Comparison of ENCODE assay signal across 23 mouse cellular contexts in genomic region chr4:57514003-57514937, GRCm38 (mm10). TPM values are rescaled to one million over a fixed set of nuclear protein-coding genes. Genes with fewer than 3 reads are reported as not detected.
DNase-seq lines count a peak whose midpoint lies in the region; ATAC-seq and TF ChIP-seq lines count a peak whose summit lies in the region.
"Had no signal": no experiment of that assay in that cellular context is flagged by ENCODE, and none has a peak within 500 bp of the region (broad histone marks: within the 10 kb centered on the region; RNA-seq: fewer than 3 reads in every experiment).

No protein-coding gene starts in this region.

- no peaks in the 10 kb centered on the region for H3K36me3 ChIP-seq in heart, embryonic 10.5 days
- no peaks in the 10 kb centered on the region for H3K36me3 ChIP-seq in lung, embryonic 15.5 days
- no peaks in the 10 kb centered on the region for H3K36me3 ChIP-seq in embryonic facial prominence, embryonic 10.5 days (replicated peaks)
- no peaks in the 10 kb centered on the region for H3K36me3 ChIP-seq in forebrain, embryonic 13.5 days (ENCODE audit: poor library complexity, severe bottlenecking)
- H3K36me3 ChIP-seq: embryonic facial prominence, embryonic 12.5 days; heart, embryonic 12.5 days; limb, embryonic 12.5 days; liver, embryonic 13.5 days; midbrain, embryonic 12.5 days; neural tube, embryonic 12.5 days had no signal

- H3K9me3 ChIP-seq in heart, embryonic 10.5 days, result no peaks in the 10 kb centered on the region
- H3K9me3 ChIP-seq in lung, embryonic 15.5 days, result no peaks in the 10 kb centered on the region
- no peaks in the 10 kb centered on the region for H3K9me3 ChIP-seq in embryonic facial prominence, embryonic 10.5 days
- no peaks in the 10 kb centered on the region for H3K9me3 ChIP-seq in forebrain, embryonic 13.5 days (replicated peaks)
- H3K9me3 ChIP-seq: embryonic facial prominence, embryonic 12.5 days; heart, embryonic 12.5 days; limb, embryonic 12.5 days; liver, embryonic 13.5 days; midbrain, embryonic 12.5 days; neural tube, embryonic 12.5 days had no signal

- WGBS in heart, embryonic 10.5 days, result 90% methylated on average over 31 of the region's 31 CpGs
- WGBS in lung, embryonic 15.5 days, result 67% methylated on average over 31 of the region's 31 CpGs
- 75% methylated on average over 31 of the region's 31 CpGs for WGBS in lung, adult 2 months
- WGBS in embryonic facial prominence, embryonic 10.5 days, result 87% methylated on average over 31 of the region's 31 CpGs
- WGBS in forebrain, embryonic 13.5 days, result 87% methylated on average over 31 of the region's 31 CpGs

- H3K4me1 ChIP-seq in heart, embryonic 10.5 days, result peaks cover 6% of the 10 kb centered on the region; the same call in 1 of the 2 replicates
- no peaks in the 10 kb centered on the region for H3K4me1 ChIP-seq in lung, embryonic 15.5 days
- H3K4me1 ChIP-seq in lung, adult 2 months (ENCODE audit: control insufficient read depth, insufficient read depth, low read length), result no peaks in the 10 kb centered on the region; the same call in 1 of the 2 replicates
- H3K4me1 ChIP-seq in embryonic facial prominence, embryonic 10.5 days, result peaks cover 6% of the 10 kb centered on the region; the same call in 1 of the 2 replicates
- no peaks in the 10 kb centered on the region for H3K4me1 ChIP-seq in forebrain, embryonic 13.5 days
- H3K4me1 ChIP-seq: liver, embryonic 13.5 days; midbrain, embryonic 12.5 days; neural tube, embryonic 12.5 days had no signal

- no peaks in the 10 kb centered on the region for H3K27me3 ChIP-seq in heart, embryonic 10.5 days (ENCODE audit: insufficient read depth, poor library complexity, severe bottlenecking)
- H3K27me3 ChIP-seq in lung, embryonic 15.5 days, result no peaks in the 10 kb centered on the region
- no peaks in the 10 kb centered on the region for H3K27me3 ChIP-seq in embryonic facial prominence, embryonic 10.5 days (replicated peaks; ENCODE audit: low read depth, poor library complexity, severe bottlenecking)
- H3K27me3 ChIP-seq in forebrain, embryonic 13.5 days, result no peaks in the 10 kb centered on the region
- H3K27me3 ChIP-seq: CH12.LX; embryonic facial prominence, embryonic 12.5 days; heart, embryonic 12.5 days; limb, embryonic 12.5 days; liver, embryonic 13.5 days; midbrain, embryonic 12.5 days; neural tube, embryonic 12.5 days had no signal

- TF ChIP-seq POLR2A in lung, adult 2 months (IDR thresholded peaks at IDR 0.05; ENCODE audit: borderline replicate concordance, extremely low read depth, low read depth, low read length), result no peak

- ATAC-seq in lung, embryonic 15.5 days (ENCODE audit: borderline replicate concordance, extremely low read depth, low FRiP score, low TSS enrichment), result 0 out of 2 replicates have a peak, but pooled peaks have one; percentile 49
- ATAC-seq in forebrain, embryonic 13.5 days, result no peak
- ATAC-seq: forebrain, postnatal 0 days had no signal

- no peak overlapping the region for H3K4me2 ChIP-seq in lung, embryonic 15.5 days
- H3K4me2 ChIP-seq in forebrain, embryonic 13.5 days, result no peak overlapping the region
- H3K4me2 ChIP-seq: embryonic facial prominence, embryonic 12.5 days; heart, embryonic 12.5 days; hindbrain, embryonic 14.5 days; limb, embryonic 12.5 days; liver, embryonic 13.5 days; midbrain, embryonic 12.5 days; neural tube, embryonic 12.5 days had no signal

- 0 out of 2 replicates have a peak overlapping the region, but pooled peaks have one; percentile 6 for H3K27ac ChIP-seq in heart, embryonic 10.5 days
- no peak overlapping the region for H3K27ac ChIP-seq in lung, embryonic 15.5 days
- H3K27ac ChIP-seq in embryonic facial prominence, embryonic 10.5 days (replicated peaks), result 0 out of 2 replicates have a peak overlapping the region, but pooled peaks have one; percentile 14
- no peak overlapping the region for H3K27ac ChIP-seq in forebrain, embryonic 13.5 days
- H3K27ac ChIP-seq: embryonic facial prominence, embryonic 12.5 days; hindbrain, embryonic 14.5 days; limb, embryonic 12.5 days; liver, embryonic 13.5 days; midbrain, embryonic 12.5 days; neural tube, embryonic 12.5 days had no signal

- TF ChIP-seq CTCF in lung, adult 2 months (IDR thresholded peaks at IDR 0.05; ENCODE audit: insufficient read depth, low read length), result no peak

- H3K4me3 ChIP-seq in heart, embryonic 10.5 days, result no peak overlapping the region
- H3K4me3 ChIP-seq in lung, embryonic 15.5 days, result no peak overlapping the region
- H3K4me3 ChIP-seq in lung, adult 2 months (replicated peaks; ENCODE audit: extremely low read depth, low read depth, low read length), result no peak overlapping the region
- H3K4me3 ChIP-seq in embryonic facial prominence, embryonic 10.5 days, result no peak overlapping the region
- H3K4me3 ChIP-seq in forebrain, embryonic 13.5 days, result no peak overlapping the region
- H3K4me3 ChIP-seq: embryonic facial prominence, embryonic 12.5 days; erythroblast, embryonic 14.5 days; heart, embryonic 12.5 days; limb, embryonic 12.5 days; liver, embryonic 13.5 days; midbrain, embryonic 12.5 days; neural tube, embryonic 12.5 days had no signal

- DNase-seq in heart, embryonic 10.5 days (ENCODE audit: low spot score), result no peak
- DNase-seq in heart, adult 8-10 months (ENCODE audit: low spot score), result no peak
- no peak for DNase-seq in lung, adult 2 months
- no peak for DNase-seq in embryonic facial prominence, embryonic 10.5 days (ENCODE audit: low spot score)
- DNase-seq in lung, postnatal 25 days (ENCODE audit: low spot score), result peak; percentile 23
- DNase-seq in layer of hippocampus, adult 8-10 months (ENCODE audit: low spot score in 2 of 2), result no peak
- DNase-seq: cerebellum, adult 9-10 months; forebrain, postnatal 0 days; heart, postnatal 14 days; kidney, postnatal 36 days; liver, embryonic 13.5 days; thymus, postnatal 14 days had no signal

- H3K9ac ChIP-seq in lung, embryonic 15.5 days, result no peak overlapping the region
- H3K9ac ChIP-seq in forebrain, embryonic 13.5 days, result no peak overlapping the region
- H3K9ac ChIP-seq: embryonic facial prominence, embryonic 12.5 days; forebrain, postnatal 0 days; heart, embryonic 12.5 days; hindbrain, embryonic 14.5 days; limb, embryonic 12.5 days; liver, embryonic 13.5 days; midbrain, embryonic 12.5 days; neural tube, embryonic 12.5 days had no signal

RNA-seq across cellular contexts. Expression of gene Pakap, which starts 53.7 kb away (rescaled TPM):
- polyA plus RNA-seq in heart, embryonic 10.5 days (2016; fragmentation: Nextera tagmentation; extraction: Ambion mirVana), result 53.0 and 72.5 TPM in 2 replicates
- total RNA-seq in heart, adult 8-10 months (2022), result 10 to 100 TPM; 29.2 to 44.2 (median 39.5) TPM
- 43.3 and 47.7 TPM in 2 replicates for polyA plus RNA-seq in lung, embryonic 15.5 days (2015; fragmentation: Nextera tagmentation; extraction: Ambion mirVana)
- 1.6 and 2.7 TPM in 2 replicates for polyA plus RNA-seq in lung, adult 2 months (2012; rRNA removed)
- polyA plus RNA-seq in embryonic facial prominence, embryonic 10.5 days (2016; fragmentation: Nextera tagmentation; extraction: Ambion mirVana), result 25.3 and 25.8 TPM in 2 replicates
- 4.5 and 4.7 TPM in 2 replicates for polyA plus RNA-seq in forebrain, embryonic 13.5 days (2015; fragmentation: Nextera tagmentation; extraction: Ambion mirVana)
- 10 to 100 TPM; 24.3 to 29.7 (median 26.2) TPM for total RNA-seq in layer of hippocampus, adult 8-10 months (2022)
- total RNA-seq: common myeloid progenitor, adult 5-6 weeks had no signal
- polyA plus RNA-seq: erythroblast, embryonic 14.5 days had no signal

Comparison
In these comparisons a context has a peak if more than half of its experiments do, and no peak if none do; other contexts are left out.
1. H3K27ac ChIP-seq: peak in heart, embryonic 10.5 days (single experiment) and embryonic facial prominence, embryonic 10.5 days (single experiment); none in lung, embryonic 15.5 days (single experiment) and forebrain, embryonic 13.5 days (single experiment).